Mouse (Mus musculus): ENCODE measurements at regions not wholly inside any gene's neighbourhood (a gene's known extent, or its start where the extent isn't known, plus 50 kb on each side); places are given as distances from the start of the nearest gene placed in this dataset.

GRCm38 (mm10) chr8:54392866-54393265 lies 136.5 kb upstream of the Asb5 start:
- no peak for DNase-seq (ENCODE audit: low spot score, missing footprints)
- no peak overlapping the region for H3K27ac ChIP-seq (ENCODE audit: low read depth, low read length)

DNA sequence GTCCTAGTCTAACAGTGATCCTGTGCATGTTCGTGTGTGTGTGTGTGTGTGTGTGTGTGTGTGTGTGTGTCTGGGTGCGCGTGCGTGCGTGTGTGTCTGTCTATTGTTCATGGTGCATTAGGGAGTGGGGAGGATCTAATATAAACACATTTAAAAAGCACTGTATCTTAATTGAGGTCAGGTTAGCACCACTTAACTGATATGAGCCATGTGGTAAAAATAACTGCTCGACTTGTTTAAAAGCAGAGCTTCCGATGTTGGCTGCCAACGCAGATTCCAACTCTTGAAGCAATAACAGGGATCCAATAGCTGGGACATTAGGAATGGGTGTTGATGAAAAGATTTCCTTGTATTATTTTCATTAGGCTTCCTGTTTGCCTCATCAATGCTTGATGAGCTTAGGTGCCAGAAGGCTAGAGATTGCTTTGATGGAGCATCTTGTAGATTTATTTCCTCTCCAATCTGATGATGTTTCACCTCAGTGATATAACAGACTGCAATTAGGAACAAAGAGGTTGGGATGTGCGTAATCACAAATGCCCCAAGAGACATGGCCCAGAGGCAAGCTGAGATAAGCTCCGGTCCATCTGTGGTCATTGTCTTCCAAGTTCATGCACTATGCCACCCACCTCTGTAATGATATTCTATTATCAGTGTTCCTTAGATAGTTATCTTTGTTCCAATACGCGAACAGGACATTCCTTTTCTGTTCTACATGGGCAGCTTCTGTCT lies 135.7 kb upstream of the Asb5 start:
- Histone ChIP-seq H3K9ac (ENCODE audit: low read length) (no peak overlapping the region), H3K4me3 (ENCODE audit: low read depth, low read length) (no peak overlapping the region), H3K4me2 (no peak overlapping the region), H3K36me3 (ENCODE audit: control insufficient read depth, insufficient read depth, low read length) (no peaks in the 10 kb centered on the region), H3K4me1 (ENCODE audit: control insufficient read depth, insufficient read depth, low read length) (no peaks in the 10 kb centered on the region), H3K27ac (ENCODE audit: low read depth, low read length) (no peak overlapping the region), H3K9me3 (ENCODE audit: control insufficient read depth, low read length) (no peaks in the 10 kb centered on the region), H3K27me3 (ENCODE audit: control insufficient read depth, insufficient read depth, low read length) (no peaks in the 10 kb centered on the region)
- ATAC-seq (ENCODE audit: low FRiP score) (no peak), DNase-seq (ENCODE audit: low spot score, missing footprints) (no peak)
- 88% methylated on average over 12 of the region's 12 CpGs for WGBS

More at GRCm38 (mm10) chr8:54392866-54393265, 136.5 kb upstream of the Asb5 start:
- H3K9me3 ChIP-seq (ENCODE audit: control insufficient read depth, low read length) = no peaks in the 10 kb centered on the region
- H3K4me2 ChIP-seq = no peak overlapping the region
- no peaks in the 10 kb centered on the region for H3K36me3 ChIP-seq (ENCODE audit: control insufficient read depth, insufficient read depth, low read length)
- H3K9ac ChIP-seq (ENCODE audit: low read length) = no peak overlapping the region
- H3K27me3 ChIP-seq (ENCODE audit: control insufficient read depth, insufficient read depth, low read length) = no peaks in the 10 kb centered on the region
- no peak overlapping the region for H3K4me3 ChIP-seq (ENCODE audit: low read depth, low read length)
- ATAC-seq (ENCODE audit: low FRiP score) = no peak
- H3K4me1 ChIP-seq (ENCODE audit: control insufficient read depth, insufficient read depth, low read length) = no peaks in the 10 kb centered on the region

DNA sequence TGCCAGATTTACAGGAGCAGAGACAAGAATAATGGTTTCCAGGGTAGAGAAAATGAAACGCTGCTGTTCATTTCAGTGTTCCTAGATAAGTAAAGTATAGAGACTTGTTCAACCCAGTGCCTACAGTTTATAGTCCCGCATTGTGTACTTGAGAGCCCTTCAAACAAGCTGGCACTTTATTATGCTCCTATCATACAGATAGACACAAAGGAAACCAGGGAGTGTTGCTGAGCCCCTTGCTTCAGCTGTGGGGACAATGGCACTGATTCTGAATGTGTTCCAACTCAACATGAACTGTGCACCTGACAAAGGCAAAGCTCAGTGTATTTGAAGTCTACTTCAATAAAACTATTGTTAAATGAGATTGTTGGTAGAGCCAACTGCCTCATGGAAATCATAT lies 123.7 kb upstream of the Asb5 start:
- WGBS = 72% methylated on average over 2 of the region's 2 CpGs
- DNase-seq (ENCODE audit: low spot score, missing footprints) (no peak), ATAC-seq (ENCODE audit: low FRiP score) (no peak)
- H3K9me3 ChIP-seq (ENCODE audit: control insufficient read depth, low read length) = no peaks in the 10 kb centered on the region
- H3K27me3 ChIP-seq (ENCODE audit: control insufficient read depth, insufficient read depth, low read length) = no peaks in the 10 kb centered on the region
- no peaks in the 10 kb centered on the region for H3K36me3 ChIP-seq (ENCODE audit: control insufficient read depth, insufficient read depth, low read length)
- H3K4me2 ChIP-seq = no peak overlapping the region
- no peak overlapping the region for H3K4me3 ChIP-seq (ENCODE audit: low read depth, low read length)
- no peak overlapping the region for H3K9ac ChIP-seq (ENCODE audit: low read length)
- H3K27ac ChIP-seq (ENCODE audit: low read depth, low read length) = no peak overlapping the region
- no peaks in the 10 kb centered on the region for H3K4me1 ChIP-seq (ENCODE audit: control insufficient read depth, insufficient read depth, low read length)

DNA sequence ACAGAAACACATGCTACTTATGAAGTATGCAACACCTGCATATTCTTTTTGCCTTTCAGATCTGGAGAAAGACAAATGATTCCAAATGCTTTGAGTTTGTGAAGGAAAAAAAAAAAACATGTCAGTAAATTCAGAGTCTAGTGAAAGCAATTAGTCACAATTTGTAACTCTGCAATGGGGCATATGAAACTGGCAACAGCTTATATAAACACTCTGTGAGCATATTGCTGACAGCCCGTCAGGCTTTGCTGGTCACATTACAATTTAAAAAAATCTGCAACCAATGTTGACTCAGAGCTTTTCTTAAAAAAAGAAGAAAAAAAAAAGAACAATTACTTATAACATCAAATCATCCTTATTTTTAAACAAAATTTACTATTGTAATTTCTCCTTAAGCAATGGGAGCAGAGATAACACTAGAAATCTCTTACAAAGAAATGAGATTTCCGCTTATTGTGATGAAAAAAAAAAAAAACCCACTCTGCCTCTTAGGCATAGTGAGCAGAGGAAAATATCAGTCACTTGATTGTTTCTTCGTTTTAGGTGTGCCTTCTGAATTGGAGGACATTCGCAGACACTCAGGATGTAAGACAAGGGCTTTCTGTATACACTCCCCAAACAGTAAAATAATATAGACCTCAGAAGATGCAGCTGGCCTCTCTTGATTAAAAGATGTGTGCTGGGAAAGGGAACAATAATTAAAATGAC lies 115.1 kb upstream of the Asb5 start:
- no peaks in the 10 kb centered on the region for H3K9me3 ChIP-seq (ENCODE audit: control insufficient read depth, low read length)
- ATAC-seq (ENCODE audit: low FRiP score) (no peak), DNase-seq (ENCODE audit: low spot score, missing footprints) (no peak)
- no peak overlapping the region for H3K4me3 ChIP-seq (ENCODE audit: low read depth, low read length)
- H3K4me2 ChIP-seq = no peak overlapping the region
- H3K27me3 ChIP-seq (ENCODE audit: control insufficient read depth, insufficient read depth, low read length) = no peaks in the 10 kb centered on the region
- H3K9ac ChIP-seq (ENCODE audit: low read length) = no peak overlapping the region
- H3K36me3 ChIP-seq (ENCODE audit: control insufficient read depth, insufficient read depth, low read length) = no peaks in the 10 kb centered on the region
- no peak overlapping the region for H3K27ac ChIP-seq (ENCODE audit: low read depth, low read length)
- no peaks in the 10 kb centered on the region for H3K4me1 ChIP-seq (ENCODE audit: control insufficient read depth, insufficient read depth, low read length)
- WGBS = 82% methylated on average over 4 of the region's 4 CpGs

- WGBS = 86% methylated on average over 2 of the region's 2 CpGs
Observed at GRCm38 (mm10) chr8:54416691-54417090, 112.7 kb upstream of the Asb5 start.

GRCm38 (mm10) chr8:54418035-54418434 lies 111.3 kb upstream of the Asb5 start:
- Histone ChIP-seq H3K4me2 (no peak overlapping the region), H3K9me3 (ENCODE audit: control insufficient read depth, low read length) (no peaks in the 10 kb centered on the region), H3K9ac (ENCODE audit: low read length) (no peak overlapping the region), H3K4me1 (ENCODE audit: control insufficient read depth, insufficient read depth, low read length) (no peaks in the 10 kb centered on the region), H3K27ac (ENCODE audit: low read depth, low read length) (no peak overlapping the region), H3K36me3 (ENCODE audit: control insufficient read depth, insufficient read depth, low read length) (no peaks in the 10 kb centered on the region), H3K27me3 (ENCODE audit: control insufficient read depth, insufficient read depth, low read length) (no peaks in the 10 kb centered on the region), H3K4me3 (ENCODE audit: low read depth, low read length) (no peak overlapping the region)
- ATAC-seq (ENCODE audit: low FRiP score) (no peak), DNase-seq (ENCODE audit: low spot score, missing footprints) (no peak)
- 82% methylated on average over 2 of the region's 2 CpGs for WGBS

More at GRCm38 (mm10) chr8:54416691-54417090, 112.7 kb upstream of the Asb5 start:
- H3K9ac ChIP-seq (ENCODE audit: low read length) = no peak overlapping the region
- H3K4me2 ChIP-seq = no peak overlapping the region
- no peaks in the 10 kb centered on the region for H3K27me3 ChIP-seq (ENCODE audit: control insufficient read depth, insufficient read depth, low read length)
- H3K4me3 ChIP-seq (ENCODE audit: low read depth, low read length) = no peak overlapping the region
- DNase-seq (ENCODE audit: low spot score, missing footprints) (no peak), ATAC-seq (ENCODE audit: low FRiP score) (no peak)
- H3K4me1 ChIP-seq (ENCODE audit: control insufficient read depth, insufficient read depth, low read length) = no peaks in the 10 kb centered on the region
- no peak overlapping the region for H3K27ac ChIP-seq (ENCODE audit: low read depth, low read length)
- H3K9me3 ChIP-seq (ENCODE audit: control insufficient read depth, low read length) = no peaks in the 10 kb centered on the region
- H3K36me3 ChIP-seq (ENCODE audit: control insufficient read depth, insufficient read depth, low read length) = no peaks in the 10 kb centered on the region

DNA sequence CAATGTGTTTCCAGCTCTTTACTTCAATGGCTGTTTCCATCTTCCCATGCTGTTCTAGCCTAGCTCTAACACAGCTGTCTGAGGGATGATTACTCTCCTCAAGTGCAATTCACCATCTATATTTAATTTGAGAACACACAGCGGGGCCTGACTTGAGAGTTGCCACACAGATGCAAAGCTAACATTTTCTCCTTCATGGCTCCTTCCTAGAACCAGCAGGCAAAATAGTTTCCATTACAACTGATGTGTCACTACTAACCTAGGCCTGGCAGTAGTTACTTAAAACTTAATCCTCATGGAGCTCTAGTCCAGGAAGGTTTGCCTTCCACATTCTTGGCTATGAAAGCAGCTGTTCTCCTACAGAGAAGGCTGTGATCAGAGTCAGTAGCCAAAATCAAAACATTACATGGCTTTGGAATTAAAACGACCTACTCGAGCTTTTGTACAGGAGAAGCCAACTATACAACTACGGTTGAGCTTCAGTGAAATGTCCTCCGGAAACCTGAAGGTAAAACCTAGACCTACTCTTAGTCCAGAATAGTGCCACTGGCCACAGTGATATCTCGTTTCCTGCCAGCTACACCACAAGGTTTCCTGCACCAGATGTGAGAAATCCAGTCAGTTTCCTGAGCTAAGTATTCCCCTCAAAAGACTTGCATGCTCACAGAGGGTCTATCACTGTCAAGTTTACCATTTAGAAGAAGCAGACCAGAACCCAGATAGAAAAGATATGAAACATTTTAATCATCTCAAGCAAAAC lies 108.9 kb upstream of the Asb5 start:
- Histone ChIP-seq H3K27me3 (ENCODE audit: control insufficient read depth, insufficient read depth, low read length) (no peaks in the 10 kb centered on the region), H3K27ac (ENCODE audit: low read depth, low read length) (no peak overlapping the region), H3K36me3 (ENCODE audit: control insufficient read depth, insufficient read depth, low read length) (no peaks in the 10 kb centered on the region), H3K4me1 (ENCODE audit: control insufficient read depth, insufficient read depth, low read length) (no peaks in the 10 kb centered on the region), H3K9me3 (ENCODE audit: control insufficient read depth, low read length) (no peaks in the 10 kb centered on the region), H3K4me3 (ENCODE audit: low read depth, low read length) (no peak overlapping the region), H3K9ac (ENCODE audit: low read length) (no peak overlapping the region), H3K4me2 (no peak overlapping the region)
- 86% methylated on average over 6 of the region's 6 CpGs for WGBS
- ATAC-seq (ENCODE audit: low FRiP score) (no peak), DNase-seq (ENCODE audit: low spot score, missing footprints) (no peak)

DNA sequence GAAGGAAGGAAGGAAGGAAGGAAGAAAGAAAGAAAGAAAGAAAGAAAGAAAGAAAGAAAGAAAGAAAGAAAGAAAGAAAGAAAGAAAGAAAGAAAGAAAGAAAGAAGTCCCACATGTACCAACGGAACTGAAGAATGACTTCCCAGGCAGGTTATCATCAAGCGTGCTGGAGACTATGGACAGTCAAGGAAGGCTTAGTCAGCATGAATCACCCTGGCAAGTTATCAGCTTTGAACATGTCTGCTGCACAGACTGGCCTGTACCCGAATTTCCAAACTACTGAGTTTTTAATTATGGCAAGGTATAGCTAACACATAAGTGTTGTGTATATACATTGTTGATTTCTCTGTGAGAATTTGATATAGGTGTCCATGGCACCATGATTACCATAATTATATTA lies 104.3 kb upstream of the Asb5 start:
- H3K27ac ChIP-seq (ENCODE audit: low read depth, low read length) = no peak overlapping the region
- no peak overlapping the region for H3K9ac ChIP-seq (ENCODE audit: low read length)
- WGBS = 78% methylated on average over 3 of the region's 3 CpGs
- no peaks in the 10 kb centered on the region for H3K9me3 ChIP-seq (ENCODE audit: control insufficient read depth, low read length)
- H3K4me3 ChIP-seq (ENCODE audit: low read depth, low read length) = no peak overlapping the region
- no peak overlapping the region for H3K4me2 ChIP-seq
- DNase-seq (ENCODE audit: low spot score, missing footprints) (no peak), ATAC-seq (ENCODE audit: low FRiP score) (no peak)
- H3K27me3 ChIP-seq (ENCODE audit: control insufficient read depth, insufficient read depth, low read length) = no peaks in the 10 kb centered on the region
- H3K4me1 ChIP-seq (ENCODE audit: control insufficient read depth, insufficient read depth, low read length) = no peaks in the 10 kb centered on the region
- H3K36me3 ChIP-seq (ENCODE audit: control insufficient read depth, insufficient read depth, low read length) = no peaks in the 10 kb centered on the region

GRCm38 (mm10) chr8:54435694-54436093 lies 93.7 kb upstream of the Asb5 start:
- H3K9ac ChIP-seq (ENCODE audit: low read length) = no peak overlapping the region
- no peak overlapping the region for H3K4me3 ChIP-seq (ENCODE audit: low read depth, low read length)
- H3K36me3 ChIP-seq (ENCODE audit: control insufficient read depth, insufficient read depth, low read length) = no peaks in the 10 kb centered on the region
- H3K27me3 ChIP-seq (ENCODE audit: control insufficient read depth, insufficient read depth, low read length) = no peaks in the 10 kb centered on the region
- H3K9me3 ChIP-seq (ENCODE audit: control insufficient read depth, low read length) = no peaks in the 10 kb centered on the region
- no peak overlapping the region for H3K27ac ChIP-seq (ENCODE audit: low read depth, low read length)
- WGBS = 74% methylated on average over 5 of the region's 5 CpGs
- H3K4me2 ChIP-seq = no peak overlapping the region
- DNase-seq (ENCODE audit: low spot score, missing footprints) = no peak
- ATAC-seq (ENCODE audit: low FRiP score) = no peak
- H3K4me1 ChIP-seq (ENCODE audit: control insufficient read depth, insufficient read depth, low read length) = no peaks in the 10 kb centered on the region

Data from midbrain, embryonic 11.5 days (tissue).